Mouse (Mus musculus): ENCODE data around the gene Smurf1. TPM values are rescaled to one million over a fixed set of nuclear protein-coding genes. Genes with fewer than 3 reads are reported as not detected.
A peak's percentile ranks its signal among the peaks of the same experiment; 100 is the strongest.

The Smurf1 gene
- polyA plus RNA-seq, 1 experiment from 2014 or later, result 28.3 TPM

DNA sequence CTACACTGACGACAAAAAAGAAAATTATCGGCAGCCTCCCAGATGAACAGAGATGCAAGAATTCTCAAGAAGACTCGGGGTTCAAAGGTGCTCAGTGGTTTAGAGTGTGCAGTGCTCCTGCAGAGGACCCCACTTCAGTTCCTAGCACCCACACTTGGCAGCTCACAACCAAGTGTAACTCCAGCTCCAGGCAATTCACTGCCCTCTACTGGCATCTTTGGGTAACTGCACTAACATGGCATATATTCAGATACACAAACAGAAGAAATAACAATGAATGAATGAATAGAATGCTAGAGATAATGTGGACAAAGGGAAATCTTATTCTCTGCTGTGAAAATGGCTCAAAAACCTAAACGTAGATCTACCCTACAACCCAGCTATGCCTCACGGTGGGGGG lies 19.2 kb upstream of the Smurf1 start:
- WGBS, result 94% methylated on average over 5 of the region's 5 CpGs
- H3K36me3 ChIP-seq, result no peaks in the 10 kb centered on the region
- no peak overlapping the region for H3K27ac ChIP-seq (replicated peaks)
- no peak overlapping the region for H3K4me3 ChIP-seq
- H3K4me1 ChIP-seq, result no peaks in the 10 kb centered on the region
- H3K9me3 ChIP-seq, result peaks cover 13% of the 10 kb centered on the region; the same call in 1 of the 2 replicates
- no peaks in the 10 kb centered on the region for H3K27me3 ChIP-seq
- H3K4me2 ChIP-seq (replicated peaks), result no peak overlapping the region
- no peak for ATAC-seq (ENCODE audit: low FRiP score, low read depth)
- H3K9ac ChIP-seq (replicated peaks), result no peak overlapping the region

DNA sequence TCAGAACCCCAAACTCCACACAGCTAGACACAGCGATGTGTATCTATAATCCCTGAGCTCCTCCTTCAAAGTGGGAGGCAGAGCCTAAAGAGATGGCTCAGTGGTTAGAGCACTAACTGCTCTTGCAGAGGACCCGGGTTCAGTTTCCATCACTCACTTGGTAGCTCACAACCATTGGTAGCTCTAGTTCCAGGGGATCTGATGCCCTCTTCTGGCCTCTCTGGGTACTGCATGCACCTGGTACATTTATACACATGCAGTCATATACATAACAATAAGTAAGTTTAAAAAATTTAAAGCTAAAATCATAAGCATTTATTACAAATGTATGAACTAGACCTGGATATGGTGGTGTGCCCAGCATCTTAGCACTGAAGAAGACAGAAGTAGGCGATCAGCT lies 17.6 kb upstream of the Smurf1 start:
- WGBS, result 93% methylated on average over 3 of the region's 3 CpGs
- H3K27me3 ChIP-seq, result no peaks in the 10 kb centered on the region
- no peak overlapping the region for H3K9ac ChIP-seq (replicated peaks)
- no peak overlapping the region for H3K4me2 ChIP-seq (replicated peaks)
- peaks cover 13% of the 10 kb centered on the region; the same call in 1 of the 2 replicates for H3K9me3 ChIP-seq
- no peaks in the 10 kb centered on the region for H3K4me1 ChIP-seq
- H3K27ac ChIP-seq (replicated peaks), result no peak overlapping the region
- no peak for ATAC-seq (ENCODE audit: low FRiP score, low read depth)
- H3K36me3 ChIP-seq, result no peaks in the 10 kb centered on the region
- H3K4me3 ChIP-seq, result no peak overlapping the region

DNA sequence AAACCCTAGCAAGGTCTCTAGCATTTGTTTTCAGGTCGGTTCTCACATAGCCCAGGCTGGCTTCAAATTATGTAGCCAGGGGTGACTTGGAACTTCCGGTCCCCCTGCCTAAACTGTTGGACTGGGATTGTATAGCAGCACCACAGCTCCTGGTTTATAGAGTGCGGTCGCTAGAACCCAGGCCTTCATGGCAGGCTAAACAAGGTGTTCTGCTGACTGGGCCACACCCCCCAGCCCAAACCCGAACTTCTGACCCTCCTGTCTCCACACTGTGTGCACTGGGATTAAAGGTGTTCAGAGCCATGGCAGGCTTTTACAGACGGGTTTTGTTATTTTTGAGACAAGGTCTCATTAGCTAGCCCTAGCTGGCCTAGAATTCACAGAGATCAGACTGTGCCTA lies 13.5 kb upstream of the Smurf1 start:
- no peaks in the 10 kb centered on the region for H3K27me3 ChIP-seq
- no peak for ATAC-seq (ENCODE audit: low FRiP score, low read depth)
- H3K4me1 ChIP-seq, result no peaks in the 10 kb centered on the region
- H3K4me3 ChIP-seq, result no peak overlapping the region
- H3K36me3 ChIP-seq, result no peaks in the 10 kb centered on the region
- H3K9ac ChIP-seq (replicated peaks), result no peak overlapping the region
- 94% methylated on average over 6 of the region's 6 CpGs for WGBS
- no peak overlapping the region for H3K27ac ChIP-seq (replicated peaks)
- H3K4me2 ChIP-seq (replicated peaks), result no peak overlapping the region
- peaks cover 8% of the 10 kb centered on the region; the same call in 1 of the 2 replicates for H3K9me3 ChIP-seq

DNA sequence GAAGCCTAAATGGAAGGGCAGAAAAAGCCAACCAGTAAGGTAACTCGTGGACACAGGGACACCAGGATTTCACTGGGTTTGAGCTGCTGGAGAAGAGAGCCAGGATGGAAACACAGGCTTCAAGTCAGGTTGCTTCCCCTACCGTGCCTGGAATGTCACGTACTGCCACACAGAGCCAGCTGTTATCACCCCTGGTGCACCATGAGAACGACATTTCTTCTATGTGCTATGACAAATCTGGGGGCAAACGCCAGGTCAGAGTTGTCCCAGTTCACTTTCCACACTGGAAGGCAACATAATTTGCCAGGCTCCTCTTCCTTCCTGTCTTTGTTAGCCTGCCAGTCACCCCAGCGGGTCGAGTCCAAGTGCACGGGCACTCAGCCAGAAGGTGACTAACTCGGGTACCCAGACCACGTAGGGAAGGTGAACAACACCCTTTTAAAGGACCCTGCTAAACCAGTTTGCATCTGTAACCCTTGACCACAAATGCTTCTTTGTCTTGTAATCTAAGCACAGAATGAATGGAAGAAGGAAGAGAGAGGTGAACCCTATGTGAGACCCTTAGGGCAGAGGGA lies 13.0 kb upstream of the Smurf1 start:
- no peak overlapping the region for H3K27ac ChIP-seq (replicated peaks)
- no peak overlapping the region for H3K4me2 ChIP-seq (replicated peaks)
- no peaks in the 10 kb centered on the region for H3K36me3 ChIP-seq
- 85% methylated on average over 10 of the region's 10 CpGs for WGBS
- H3K9me3 ChIP-seq, result peaks cover 7% of the 10 kb centered on the region; the same call in 1 of the 2 replicates
- no peak for ATAC-seq (ENCODE audit: low FRiP score, low read depth)
- no peaks in the 10 kb centered on the region for H3K27me3 ChIP-seq
- no peak overlapping the region for H3K9ac ChIP-seq (replicated peaks)
- no peaks in the 10 kb centered on the region for H3K4me1 ChIP-seq
- no peak overlapping the region for H3K4me3 ChIP-seq

DNA sequence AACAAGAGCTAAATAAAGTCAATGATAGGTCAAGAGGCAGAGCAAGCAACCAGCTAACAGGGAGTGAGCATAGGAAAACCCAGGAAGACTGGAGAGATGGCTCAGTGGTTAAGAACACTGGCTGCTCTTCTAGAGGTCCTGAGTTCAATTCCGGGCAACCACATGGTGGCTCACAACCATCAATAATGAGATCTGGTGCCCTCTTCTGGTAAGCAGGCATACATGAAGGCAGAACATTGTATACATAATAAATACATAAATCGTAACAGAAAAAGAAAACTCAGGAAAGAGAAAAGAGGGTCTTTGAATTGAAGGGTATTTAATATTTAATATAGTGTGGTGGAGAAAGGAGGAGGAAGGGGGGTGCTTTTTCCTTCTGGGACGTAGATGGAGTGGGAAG lies 5.6 kb upstream of the Smurf1 start:
- Histone ChIP-seq H3K9ac (replicated peaks) (no peak overlapping the region), H3K36me3 (no peaks in the 10 kb centered on the region), H3K27ac (replicated peaks) (no peak overlapping the region), H3K9me3 (no peaks in the 10 kb centered on the region), H3K4me1 (peaks cover 4% of the 10 kb centered on the region; the same call in 1 of the 2 replicates), H3K4me2 (replicated peaks) (no peak overlapping the region), H3K27me3 (peaks cover 14% of the 10 kb centered on the region), H3K4me3 (no peak overlapping the region)
- WGBS, result 88% methylated on average over 3 of the region's 3 CpGs
- ATAC-seq (ENCODE audit: low FRiP score, low read depth), result no peak

DNA sequence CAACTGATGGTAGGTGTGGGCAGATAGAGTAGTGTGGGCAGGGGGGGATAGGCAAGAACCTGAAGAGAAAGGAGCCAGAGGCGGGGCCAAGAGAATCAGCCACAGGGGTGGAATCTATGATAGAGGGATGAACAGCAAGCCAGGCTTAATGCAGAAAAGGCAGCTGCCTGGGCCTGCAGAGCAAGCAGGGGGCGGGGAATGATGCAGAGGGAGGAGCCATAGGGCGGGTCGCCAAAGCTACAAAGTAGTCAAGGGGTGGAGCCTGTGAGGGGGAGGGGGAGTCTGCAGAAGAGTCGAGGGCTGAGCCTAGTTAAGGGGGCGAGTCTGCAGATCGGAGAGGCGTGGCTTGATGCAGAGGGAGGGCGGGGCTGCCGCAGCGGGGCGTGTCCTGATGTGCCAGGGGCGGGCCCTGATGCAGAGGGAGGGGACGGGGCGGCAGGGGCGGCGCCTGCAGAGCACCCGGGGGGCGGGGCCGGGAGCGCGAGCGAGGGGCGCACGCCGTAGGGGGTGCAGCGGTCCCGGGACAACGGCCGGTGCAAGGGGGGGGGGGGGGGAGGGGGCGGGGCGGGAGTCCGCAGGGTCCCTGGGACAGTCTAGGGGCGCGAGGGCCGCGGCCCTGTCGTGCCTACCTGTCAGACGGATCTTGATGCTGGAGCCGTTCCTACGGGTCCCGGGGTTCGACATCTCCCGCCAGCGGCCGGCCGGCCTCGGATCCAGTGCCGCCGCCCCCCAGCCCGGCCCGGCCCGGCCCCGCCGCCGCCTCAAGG lies 592 bp downstream of the Smurf1 start:
- Histone ChIP-seq H3K9ac (replicated peaks) (peak overlapping the region; percentile 93), H3K9me3 (no peaks in the 10 kb centered on the region), H3K36me3 (no peaks in the 10 kb centered on the region), H3K27ac (replicated peaks) (peak overlapping the region; percentile 92), H3K4me2 (replicated peaks) (peak overlapping the region; percentile 76), H3K4me1 (peaks cover 21% of the 10 kb centered on the region), H3K4me3 (peak overlapping the region; percentile 96), H3K27me3 (peaks cover 14% of the 10 kb centered on the region)
- 2% methylated on average over 33 of the region's 56 CpGs for WGBS
- ATAC-seq (ENCODE audit: low FRiP score, low read depth), result peak; percentile 79

DNA sequence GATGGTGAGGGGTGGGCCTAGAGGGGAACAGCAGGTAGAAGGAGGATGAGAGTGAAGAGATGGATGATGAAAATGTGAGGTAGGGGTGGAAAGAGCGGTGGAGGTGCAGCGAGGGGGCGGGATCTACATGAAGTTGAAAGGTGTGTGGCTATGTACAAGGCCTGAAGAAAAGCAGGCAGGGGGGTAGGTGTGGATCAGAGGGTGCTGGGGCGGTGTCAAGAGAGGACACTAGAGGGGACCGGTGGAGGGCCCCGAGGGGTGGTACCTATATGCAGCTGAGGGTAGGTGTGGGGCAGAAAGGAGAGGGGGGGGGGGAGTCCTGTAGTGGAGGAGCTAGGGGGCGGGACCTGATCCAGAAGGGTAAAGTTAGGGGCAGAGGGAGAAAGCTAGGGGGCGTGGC lies 1.2 kb downstream of the Smurf1 start:
- Histone ChIP-seq H3K27me3 (peaks cover 14% of the 10 kb centered on the region), H3K4me2 (replicated peaks) (peak overlapping the region; percentile 76), H3K9me3 (no peaks in the 10 kb centered on the region), H3K9ac (replicated peaks) (0 out of 2 replicates have a peak overlapping the region, but pooled peaks have one; percentile 32), H3K36me3 (no peaks in the 10 kb centered on the region), H3K27ac (replicated peaks) (peak overlapping the region; percentile 92; the same call in 1 of the 2 replicates), H3K4me3 (peak overlapping the region; percentile 96), H3K4me1 (peaks cover 21% of the 10 kb centered on the region)
- 18% methylated on average over 8 of the region's 8 CpGs for WGBS
- peak; percentile 53 for ATAC-seq (ENCODE audit: low FRiP score, low read depth)

DNA sequence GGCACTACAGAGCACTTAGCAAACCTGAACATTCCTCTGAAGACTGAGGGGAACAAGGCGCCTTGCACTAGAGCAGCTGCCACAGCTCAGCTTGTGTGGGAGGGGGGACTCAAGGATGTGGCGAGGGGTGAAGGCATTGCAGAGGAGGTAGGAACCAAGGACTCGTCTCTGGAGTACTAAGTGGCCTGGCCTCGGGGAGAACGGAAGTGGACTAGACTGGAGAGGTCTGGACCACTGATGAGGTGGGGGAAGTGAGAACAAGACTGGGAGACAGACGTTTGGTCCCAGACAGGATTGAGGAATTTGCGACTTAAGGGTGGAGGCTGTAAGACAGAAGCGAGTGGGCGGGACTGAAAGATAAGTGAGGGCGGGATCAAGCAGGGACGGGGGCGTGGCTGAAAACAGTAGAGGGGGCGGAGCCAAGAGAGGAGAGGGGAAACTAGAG lies 1.8 kb downstream of the Smurf1 start:
- H3K4me2 ChIP-seq (replicated peaks), result peak overlapping the region; percentile 76
- H3K27me3 ChIP-seq, result peaks cover 14% of the 10 kb centered on the region
- no peaks in the 10 kb centered on the region for H3K9me3 ChIP-seq
- peaks cover 21% of the 10 kb centered on the region for H3K4me1 ChIP-seq
- H3K9ac ChIP-seq (replicated peaks), result peak overlapping the region; percentile 32
- 10% methylated on average over 13 of the region's 13 CpGs for WGBS
- peak overlapping the region; percentile 18 for H3K4me3 ChIP-seq
- peak overlapping the region; percentile 54 for H3K27ac ChIP-seq (replicated peaks)
- no peaks in the 10 kb centered on the region for H3K36me3 ChIP-seq
- no peak for ATAC-seq (ENCODE audit: low FRiP score, low read depth)

DNA sequence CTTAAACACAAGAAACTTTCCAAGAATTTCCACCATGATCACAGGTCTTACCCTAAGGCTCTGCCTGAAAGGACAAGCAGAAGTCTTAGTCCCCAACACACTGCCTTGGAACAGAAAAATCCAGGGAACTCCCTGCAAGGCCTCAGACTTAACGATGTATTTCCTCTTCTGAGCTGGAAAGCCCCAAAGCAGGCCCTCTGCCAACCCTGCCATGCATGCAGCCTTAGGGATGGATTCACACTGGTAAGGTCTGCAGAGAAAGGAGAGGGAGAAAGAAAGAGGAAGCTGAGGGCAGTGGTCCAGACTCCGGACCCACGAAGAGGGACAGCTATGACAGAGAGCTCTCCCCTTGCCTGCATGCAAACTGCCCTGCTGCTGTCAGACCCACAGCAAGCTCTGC lies 2.2 kb downstream of the Smurf1 start:
- Histone ChIP-seq H3K4me1 (peaks cover 21% of the 10 kb centered on the region), H3K4me2 (replicated peaks) (peak overlapping the region; percentile 76), H3K27me3 (peaks cover 14% of the 10 kb centered on the region), H3K4me3 (peak overlapping the region; percentile 18), H3K27ac (replicated peaks) (peak overlapping the region; percentile 54), H3K36me3 (no peaks in the 10 kb centered on the region), H3K9ac (replicated peaks) (peak overlapping the region; percentile 32), H3K9me3 (no peaks in the 10 kb centered on the region)
- WGBS, result 67% methylated on average over 3 of the region's 3 CpGs
- no peak for ATAC-seq (ENCODE audit: low FRiP score, low read depth)

DNA sequence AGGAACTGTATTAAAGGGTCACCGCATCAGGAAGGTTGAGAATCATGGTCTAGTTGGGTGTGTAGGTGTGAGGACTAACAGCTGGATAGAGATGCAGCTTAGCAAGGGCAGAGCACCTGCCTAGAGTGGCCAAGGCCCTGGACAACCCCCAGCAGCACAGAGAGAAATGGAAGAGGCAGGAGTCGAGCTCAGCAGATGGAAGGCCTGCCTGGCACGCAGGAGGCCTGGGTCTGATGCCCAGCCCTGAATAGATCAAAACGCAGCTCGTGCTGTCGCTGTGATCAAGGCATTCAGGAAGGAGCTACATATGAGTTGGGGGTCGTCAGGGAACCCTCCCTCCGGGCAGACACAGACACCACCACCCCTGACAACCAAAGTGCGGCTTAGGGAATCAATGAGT lies 7.4 kb downstream of the Smurf1 start:
- Histone ChIP-seq H3K36me3 (no peaks in the 10 kb centered on the region), H3K4me1 (peaks cover 2% of the 10 kb centered on the region; the same call in 1 of the 2 replicates), H3K9ac (replicated peaks) (no peak overlapping the region), H3K4me2 (replicated peaks) (no peak overlapping the region), H3K27ac (replicated peaks) (no peak overlapping the region), H3K9me3 (no peaks in the 10 kb centered on the region), H3K4me3 (no peak overlapping the region), H3K27me3 (no peaks in the 10 kb centered on the region)
- WGBS, result 91% methylated on average over 9 of the region's 9 CpGs
- no peak for ATAC-seq (ENCODE audit: low FRiP score, low read depth)

DNA sequence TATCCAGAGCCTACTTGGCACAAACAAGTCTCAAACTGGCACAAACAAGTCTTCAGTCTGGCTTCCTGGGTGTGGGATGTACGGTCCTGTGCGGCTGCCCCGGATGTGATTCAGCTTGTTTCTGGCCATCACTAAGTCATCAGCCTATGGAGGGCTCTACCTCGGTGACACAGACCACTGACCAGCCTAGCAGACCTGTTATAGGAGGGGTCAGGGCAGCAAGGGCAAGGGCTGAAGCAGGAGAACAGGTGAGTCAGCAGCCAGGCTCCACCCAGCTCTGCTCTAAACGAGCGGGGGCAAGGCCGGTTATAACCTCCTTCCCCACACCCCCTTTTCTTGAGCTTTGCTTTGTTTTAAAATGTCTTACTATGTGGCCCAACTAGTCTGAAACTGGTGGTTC lies 11.2 kb downstream of the Smurf1 start:
- ATAC-seq (ENCODE audit: low FRiP score, low read depth), result no peak
- no peaks in the 10 kb centered on the region for H3K27me3 ChIP-seq
- no peak overlapping the region for H3K27ac ChIP-seq (replicated peaks)
- H3K4me3 ChIP-seq, result no peak overlapping the region
- H3K9ac ChIP-seq (replicated peaks), result no peak overlapping the region
- no peaks in the 10 kb centered on the region for H3K36me3 ChIP-seq
- 90% methylated on average over 7 of the region's 7 CpGs for WGBS
- H3K4me2 ChIP-seq (replicated peaks), result no peak overlapping the region
- no peaks in the 10 kb centered on the region for H3K9me3 ChIP-seq
- peaks cover 6% of the 10 kb centered on the region for H3K4me1 ChIP-seq

DNA sequence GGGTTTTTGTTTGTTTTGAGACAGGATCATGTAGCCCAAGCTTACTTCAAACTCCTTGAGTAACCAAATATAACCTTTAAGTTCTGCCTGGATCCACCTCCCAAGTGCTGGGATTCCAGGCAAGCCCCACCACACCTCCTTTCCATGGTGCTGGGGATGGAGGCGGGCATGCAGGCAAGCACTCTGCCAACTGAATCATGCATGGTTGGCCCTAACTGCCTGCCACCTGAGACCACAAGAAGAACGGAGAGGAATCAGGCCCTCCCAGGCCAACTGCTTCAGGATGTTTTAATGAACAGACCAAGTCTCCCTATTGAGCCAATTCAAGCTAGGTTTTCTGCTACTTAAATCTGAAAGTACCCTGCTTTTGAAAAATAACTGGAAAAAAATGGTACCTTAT lies 13.1 kb downstream of the Smurf1 start:
- ATAC-seq (ENCODE audit: low FRiP score, low read depth), result no peak
- WGBS, result 92% methylated on average over 2 of the region's 2 CpGs

More for the DNA sequence above, 13.1 kb downstream of the Smurf1 start:
- no peaks in the 10 kb centered on the region for H3K9me3 ChIP-seq
- H3K4me3 ChIP-seq, result no peak overlapping the region
- no peak overlapping the region for H3K4me2 ChIP-seq (replicated peaks)
- H3K9ac ChIP-seq (replicated peaks), result no peak overlapping the region
- H3K36me3 ChIP-seq, result no peaks in the 10 kb centered on the region
- H3K27ac ChIP-seq (replicated peaks), result no peak overlapping the region
- H3K4me1 ChIP-seq, result peaks cover 6% of the 10 kb centered on the region
- no peaks in the 10 kb centered on the region for H3K27me3 ChIP-seq
